Mouse (Mus musculus) urinary bladder, postnatal 36 days (tissue): ENCODE measurements around the gene Aco2.
A peak's percentile ranks its signal among the peaks of the same experiment; 100 is the strongest.

ENCODE experiments used
- DNase-seq, 2 experiments: peaks; one replicate each; pipeline ENCODE4 v3.0.0; 2022; ENCODE audit warnings: low spot score in 2 of 2, mixed read lengths in 1 of 2

Aco2 gene

DNA sequence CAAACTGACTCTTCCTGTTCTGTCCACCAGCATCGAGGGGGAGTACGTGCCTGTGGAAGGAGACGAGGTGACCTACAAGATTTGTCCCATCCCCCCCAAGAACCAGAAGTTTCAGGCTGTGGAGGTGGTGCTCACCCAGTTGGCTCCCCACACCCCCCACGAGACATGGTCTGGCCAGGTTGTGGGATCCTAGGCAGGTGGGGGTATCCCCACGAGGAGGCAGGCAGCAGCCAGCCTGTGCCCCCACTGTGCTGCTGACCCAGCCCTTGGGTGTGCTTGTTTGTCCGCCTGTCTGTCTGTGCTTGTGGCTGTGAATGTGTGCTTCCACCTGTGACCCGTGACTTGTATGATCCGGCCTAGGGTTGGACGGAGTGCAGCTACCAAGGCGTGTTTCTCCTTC lies 77.0 kb downstream of the Aco2 start:
- no peak for DNase-seq

GRCm38 (mm10) chr15:81949476-81950131 lies 77.5 kb downstream of the Aco2 start:
- no peak for DNase-seq

GRCm38 (mm10) chr15:81950716-81951115 lies 78.6 kb downstream of the Aco2 start:
- no peak for DNase-seq

GRCm38 (mm10) chr15:81951159-81951558 lies 79.0 kb downstream of the Aco2 start:
- DNase-seq: no peak

GRCm38 (mm10) chr15:81952310-81952709 lies 80.2 kb downstream of the Aco2 start:
- DNase-seq: no peak

DNA sequence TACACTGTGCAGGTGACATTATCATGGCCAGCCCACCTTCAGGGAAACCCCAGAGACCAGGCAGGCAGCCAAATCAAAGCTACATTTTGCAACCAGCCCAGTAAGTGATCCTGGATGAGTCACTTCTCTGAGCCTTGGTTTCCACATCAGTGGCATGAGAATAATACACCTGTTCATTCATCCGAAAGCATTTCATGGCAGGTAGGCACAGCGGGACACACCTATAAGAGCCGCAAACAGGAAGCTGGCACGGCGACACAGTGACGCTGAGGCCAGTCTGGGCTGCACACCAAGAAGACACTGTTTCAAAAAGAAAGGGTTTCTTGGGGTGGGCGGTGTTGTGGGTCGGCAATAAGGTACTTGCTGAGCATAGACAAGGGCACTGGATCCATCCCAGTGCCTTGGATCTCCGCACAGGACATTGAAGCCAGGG lies 82.1 kb downstream of the Aco2 start:
- DNase-seq: no peak

GRCm38 (mm10) chr15:81954716-81955115 lies 82.6 kb downstream of the Aco2 start:
- DNase-seq: no peak

GRCm38 (mm10) chr15:81955414-81955813 lies 83.3 kb downstream of the Aco2 start:
- DNase-seq: no peak

DNA sequence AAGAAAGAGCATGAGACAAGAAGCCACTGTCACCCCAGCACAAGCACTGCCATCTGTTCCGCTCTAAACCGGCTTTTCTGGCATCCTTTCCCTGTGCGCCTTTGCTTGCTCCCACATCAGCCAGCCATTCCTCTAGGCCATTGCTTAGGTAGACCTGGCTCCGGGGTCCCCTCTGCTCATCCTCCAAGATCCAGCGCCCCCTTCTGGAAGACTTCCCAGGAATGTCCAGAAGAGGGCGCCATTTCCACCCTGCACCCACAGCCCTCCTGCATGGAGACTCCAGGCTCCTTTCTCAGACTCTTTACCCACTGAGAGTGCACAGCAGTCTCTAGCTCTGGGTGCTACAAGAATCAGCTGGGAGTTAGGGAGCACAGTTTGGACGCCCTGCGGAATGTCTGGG lies 84.3 kb downstream of the Aco2 start:
- no peak for DNase-seq

- DNase-seq: no peak
These were observed 85.5 kb downstream of the Aco2 start for GRCm38 (mm10) chr15:81957598-81957997.

- no peak for DNase-seq
These were observed 86.8 kb downstream of the Aco2 start for GRCm38 (mm10) chr15:81958906-81959305.

- peak; percentile 96 to 99 for DNase-seq
These were observed 88.3 kb downstream of the Aco2 start, which contains the start of gene Pmm1 for GRCm38 (mm10) chr15:81960171-81961077. Gene Pmm1, minus strand, starts transcription at chr15:81960930.

DNA sequence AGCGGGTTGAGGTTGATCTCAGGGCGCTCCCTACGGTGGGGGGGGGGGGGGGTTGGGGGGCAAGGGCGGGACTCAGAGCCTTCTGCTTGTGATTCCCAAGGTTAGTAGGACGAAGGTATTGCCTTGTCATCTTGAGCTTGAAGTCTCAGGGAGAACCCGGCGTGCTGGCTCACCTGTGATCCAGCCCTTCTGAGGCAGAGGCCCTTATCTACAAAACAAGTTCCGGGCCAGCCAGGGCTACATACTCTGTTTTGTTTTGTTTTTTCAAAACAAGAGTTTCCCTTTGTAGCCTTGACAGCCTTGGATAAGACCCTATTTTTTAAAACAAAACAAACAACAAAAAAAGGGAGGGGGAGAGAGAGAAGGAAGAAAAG lies 89.0 kb downstream of the Aco2 start:
- DNase-seq: no peak

GRCm38 (mm10) chr15:81964262-81964661 lies 92.2 kb downstream of the Aco2 start:
- no peak for DNase-seq
